Mouse (Mus musculus): ENCODE measurements around the gene Ufc1. TPM values are rescaled to one million over a fixed set of nuclear protein-coding genes. Genes with fewer than 3 reads are reported as not detected.

Ufc1 gene
- total RNA-seq, 1 experiment, result 78.8 TPM

GRCm38 (mm10) chr1:171248386-171249226 is 46.2 kb downstream of the Ufc1 start:
- no peak for TF ChIP-seq MAFK (IDR thresholded peaks at IDR 0.05; ENCODE audit: insufficient read depth, low read depth, low read length)
- no peak for TF ChIP-seq CHD2 (IDR thresholded peaks at IDR 0.05; ENCODE audit: low read depth, low read length)
- Histone ChIP-seq H3K9ac (ENCODE audit: insufficient read depth, low read depth, low read length, poor library complexity, severe bottlenecking) (no peak overlapping the region), H3K36me3 (ENCODE audit: control insufficient read depth, insufficient read depth, low read length, poor library complexity, severe bottlenecking) (0 out of 2 replicates have a peak, but pooled peaks cover under 1% of the 10 kb centered on the region), H3K4me1 (ENCODE audit: control insufficient read depth in 2 of 2, insufficient read depth in 2 of 2, low read length in 2 of 2, poor library complexity in 1 of 2) (peaks cover 5 to 26% of the 10 kb centered on the region in 2 experiments; a peak in 3 of 4 replicates), H3K4me3 (ENCODE audit: insufficient read depth in 1 of 2, low read depth in 1 of 2, low read length in 2 of 2, poor library complexity in 1 of 2, severe bottlenecking in 1 of 2) (0 out of 4 replicates have a peak overlapping the region, but pooled peaks of 1 of the 2 experiments have one; percentile 3), H3K27ac (ENCODE audit: insufficient read depth, low read depth, low read length, poor library complexity, severe bottlenecking) (no peak overlapping the region), H3K9me3 (ENCODE audit: control insufficient read depth, insufficient read depth, low read depth, low read length) (no peaks in the 10 kb centered on the region)
- in situ Hi-C loops (cut with MboI; ENCODE audit: low sequenced_read_pairs in 2 of 2, unreplicated experiment in 2 of 2), result loop anchor here (10.0 to 25.0 kb wide), 2 partner anchors 134 to 361 kb away; partner anchors contain the start of genes Cfap126 (in 1 of the 2), Dusp12 (in 1 of the 2) and Gm26620 (in 1 of the 2)
- DNase-seq (ENCODE audit: low read depth, low spot score), result no peak

- H3K9ac ChIP-seq (ENCODE audit: insufficient read depth, low read depth, low read length, poor library complexity, severe bottlenecking), result peak overlapping the region; percentile 71; the same call in 1 of the 2 replicates
- in situ Hi-C loops (cut with MboI; ENCODE audit: low sequenced_read_pairs in 2 of 2, unreplicated experiment in 2 of 2), result loop anchor here (10.0 to 25.0 kb wide), 2 partner anchors 133 to 361 kb away; partner anchors contain the start of genes Cfap126 (in 1 of the 2), Dusp12 (in 1 of the 2) and Gm26620 (in 1 of the 2)
- H3K9me3 ChIP-seq (ENCODE audit: control insufficient read depth, insufficient read depth, low read depth, low read length), result no peaks in the 10 kb centered on the region
- 0 out of 2 replicates have a peak, but pooled peaks cover 2% of the 10 kb centered on the region for H3K36me3 ChIP-seq (ENCODE audit: control insufficient read depth, insufficient read depth, low read length, poor library complexity, severe bottlenecking)
- DNase-seq (ENCODE audit: low read depth, low spot score), result no peak
- H3K4me1 ChIP-seq (ENCODE audit: control insufficient read depth in 2 of 2, insufficient read depth in 2 of 2, low read length in 2 of 2, poor library complexity in 1 of 2), result peaks cover 5 to 24% of the 10 kb centered on the region in 2 experiments; a peak in 3 of 4 replicates
- H3K27ac ChIP-seq (ENCODE audit: insufficient read depth, low read depth, low read length, poor library complexity, severe bottlenecking), result peak overlapping the region; percentile 6; the same call in 1 of the 2 replicates
- peak overlapping the region; percentile 85 to 95; a peak in 3 of 4 replicates for H3K4me3 ChIP-seq (ENCODE audit: insufficient read depth in 1 of 2, low read depth in 1 of 2, low read length in 2 of 2, poor library complexity in 1 of 2, severe bottlenecking in 1 of 2)
- no peak for TF ChIP-seq HCFC1 (IDR thresholded peaks at IDR 0.05; ENCODE audit: borderline replicate concordance, insufficient read depth, low read length)
These were observed 46.9 kb downstream of the Ufc1 start for GRCm38 (mm10) chr1:171247916-171248315.

GRCm38 (mm10) chr1:171247453-171247841 is 47.4 kb downstream of the Ufc1 start:
- peak overlapping the region; percentile 71; the same call in 1 of the 2 replicates for H3K9ac ChIP-seq (ENCODE audit: insufficient read depth, low read depth, low read length, poor library complexity, severe bottlenecking)
- H3K36me3 ChIP-seq (ENCODE audit: control insufficient read depth, insufficient read depth, low read length, poor library complexity, severe bottlenecking), result 0 out of 2 replicates have a peak, but pooled peaks cover 2% of the 10 kb centered on the region
- in situ Hi-C loops (cut with MboI; ENCODE audit: low sequenced_read_pairs in 2 of 2, unreplicated experiment in 2 of 2), result loop anchor here (10.0 to 25.0 kb wide), 2 partner anchors 133 to 360 kb away; partner anchors contain the start of genes Cfap126 (in 1 of the 2), Dusp12 (in 1 of the 2) and Gm26620 (in 1 of the 2)
- H3K4me1 ChIP-seq (ENCODE audit: control insufficient read depth in 2 of 2, insufficient read depth in 2 of 2, low read length in 2 of 2, poor library complexity in 1 of 2), result peaks cover 5 to 23% of the 10 kb centered on the region in 2 experiments; a peak in 3 of 4 replicates
- H3K27ac ChIP-seq (ENCODE audit: insufficient read depth, low read depth, low read length, poor library complexity, severe bottlenecking), result peak overlapping the region; percentile 71; the same call in 1 of the 2 replicates
- DNase-seq (ENCODE audit: low read depth, low spot score), result no peak
- no peaks in the 10 kb centered on the region for H3K9me3 ChIP-seq (ENCODE audit: control insufficient read depth, insufficient read depth, low read depth, low read length)
- H3K4me3 ChIP-seq (ENCODE audit: insufficient read depth in 1 of 2, low read depth in 1 of 2, low read length in 2 of 2, poor library complexity in 1 of 2, severe bottlenecking in 1 of 2), result peak overlapping the region; percentile 85 to 95
- TF ChIP-seq ZC3H11A (IDR thresholded peaks at IDR 0.05; ENCODE audit: borderline replicate concordance, low read depth, low read length) (no peak), HCFC1 (IDR thresholded peaks at IDR 0.05; ENCODE audit: borderline replicate concordance, insufficient read depth, low read length) (no peak), MAFK (IDR thresholded peaks at IDR 0.05; ENCODE audit: insufficient read depth, low read depth, low read length) (no peak)

GRCm38 (mm10) chr1:171246709-171247452 is 47.9 kb downstream of the Ufc1 start:
- DNase-seq (ENCODE audit: low read depth, low spot score), result peak; percentile 94
- H3K27ac ChIP-seq (ENCODE audit: insufficient read depth, low read depth, low read length, poor library complexity, severe bottlenecking), result peak overlapping the region; percentile 71; the same call in 1 of the 2 replicates
- in situ Hi-C loops (cut with MboI; ENCODE audit: low sequenced_read_pairs in 2 of 2, unreplicated experiment in 2 of 2), result loop anchor here (10.0 to 25.0 kb wide), 2 partner anchors 132 to 360 kb away; partner anchors contain the start of genes Cfap126 (in 1 of the 2), Dusp12 (in 1 of the 2) and Gm26620 (in 1 of the 2)
- TF ChIP-seq ZC3H11A (IDR thresholded peaks at IDR 0.05; ENCODE audit: borderline replicate concordance, low read depth, low read length) (no peak; the same call in 1 of the 2 replicates), CHD2 (IDR thresholded peaks at IDR 0.05; ENCODE audit: low read depth, low read length) (0 out of 2 replicates have a peak, but pooled peaks have one; percentile 36), MAFK (IDR thresholded peaks at IDR 0.05; ENCODE audit: insufficient read depth, low read depth, low read length) (no peak), HCFC1 (IDR thresholded peaks at IDR 0.05; ENCODE audit: borderline replicate concordance, insufficient read depth, low read length) (peak; percentile 91)
- H3K9me3 ChIP-seq (ENCODE audit: control insufficient read depth, insufficient read depth, low read depth, low read length), result no peaks in the 10 kb centered on the region
- peaks cover 7 to 20% of the 10 kb centered on the region in 2 experiments for H3K4me1 ChIP-seq (ENCODE audit: control insufficient read depth in 2 of 2, insufficient read depth in 2 of 2, low read length in 2 of 2, poor library complexity in 1 of 2)
- H3K4me3 ChIP-seq (ENCODE audit: insufficient read depth in 1 of 2, low read depth in 1 of 2, low read length in 2 of 2, poor library complexity in 1 of 2, severe bottlenecking in 1 of 2), result peak overlapping the region; percentile 85 to 95
- peak overlapping the region; percentile 97 for H3K9ac ChIP-seq (ENCODE audit: insufficient read depth, low read depth, low read length, poor library complexity, severe bottlenecking)
- H3K36me3 ChIP-seq (ENCODE audit: control insufficient read depth, insufficient read depth, low read length, poor library complexity, severe bottlenecking), result 0 out of 2 replicates have a peak, but pooled peaks cover 2% of the 10 kb centered on the region

Data from ES-E14 (cell line).